Mouse (Mus musculus): Measurements from ENCODE around the gene Lgals2.
"Not testable (repeated sequence)": the region's sequence is repeated elsewhere in the genome, so short reads cannot be mapped to it uniquely, and the experiment has no call there.

Lgals2 gene

GRCm38 (mm10) chr15:78874989-78875388 lies 19.7 kb upstream of the Lgals2 start:
- DNase-seq (ENCODE audit: low spot score in 2 of 2) = no peak

- no peak for DNase-seq (ENCODE audit: low spot score in 2 of 2)
Observed at GRCm38 (mm10) chr15:78873803-78874435, 18.6 kb upstream of the Lgals2 start.

- no peak for DNase-seq (ENCODE audit: low spot score in 2 of 2)
Observed at GRCm38 (mm10) chr15:78872021-78872608, 16.8 kb upstream of the Lgals2 start.

GRCm38 (mm10) chr15:78869775-78870174 lies 14.4 kb upstream of the Lgals2 start:
- peak in 1 of 2 experiments; percentile 34 for DNase-seq (ENCODE audit: low spot score in 2 of 2)

GRCm38 (mm10) chr15:78868826-78869233 lies 13.5 kb upstream of the Lgals2 start:
- no peak for DNase-seq (ENCODE audit: low spot score in 2 of 2)

- DNase-seq (ENCODE audit: low spot score in 2 of 2) = no peak
Observed at GRCm38 (mm10) chr15:78868398-78868797, 13.1 kb upstream of the Lgals2 start.

GRCm38 (mm10) chr15:78863852-78864253 lies 8.5 kb upstream of the Lgals2 start:
- DNase-seq (ENCODE audit: low spot score in 2 of 2) = no peak

GRCm38 (mm10) chr15:78863154-78863553 lies 7.8 kb upstream of the Lgals2 start:
- DNase-seq (ENCODE audit: low spot score in 2 of 2) = no peak

- DNase-seq (ENCODE audit: low spot score in 2 of 2) = no peak
Observed at GRCm38 (mm10) chr15:78862280-78862679, 7.0 kb upstream of the Lgals2 start.

GRCm38 (mm10) chr15:78859714-78860113 lies 4.4 kb upstream of the Lgals2 start:
- DNase-seq (ENCODE audit: low spot score in 2 of 2) = no peak

- no peak for DNase-seq (ENCODE audit: low spot score in 2 of 2)
Observed at GRCm38 (mm10) chr15:78859311-78859710, 4.0 kb upstream of the Lgals2 start.

- no peak for DNase-seq (ENCODE audit: low spot score in 2 of 2)
Observed at GRCm38 (mm10) chr15:78857009-78857408, 1.7 kb upstream of the Lgals2 start.

- DNase-seq (ENCODE audit: low spot score in 2 of 2) = peak; percentile 81 to 88
Observed at GRCm38 (mm10) chr15:78851505-78852153, 3.7 kb downstream of the Lgals2 start.

- DNase-seq (ENCODE audit: low spot score in 2 of 2) = no peak
Observed at GRCm38 (mm10) chr15:78850944-78851343, 4.4 kb downstream of the Lgals2 start.

GRCm38 (mm10) chr15:78850059-78850824 lies 5.1 kb downstream of the Lgals2 start:
- DNase-seq (ENCODE audit: low spot score in 2 of 2) = no peak

- DNase-seq (ENCODE audit: low spot score in 2 of 2) = no peak
Observed at GRCm38 (mm10) chr15:78849485-78849884, 5.8 kb downstream of the Lgals2 start.

- DNase-seq (ENCODE audit: low spot score in 2 of 2) = peak; percentile 67 to 81
Observed at GRCm38 (mm10) chr15:78848467-78848866, 6.9 kb downstream of the Lgals2 start.

- DNase-seq (ENCODE audit: low spot score in 2 of 2) = not testable (repeated sequence)
Observed at GRCm38 (mm10) chr15:78846805-78847204, 8.5 kb downstream of the Lgals2 start.

- DNase-seq (ENCODE audit: low spot score in 2 of 2) = no peak
Observed at GRCm38 (mm10) chr15:78846352-78846751, 9.0 kb downstream of the Lgals2 start.

- no peak for DNase-seq (ENCODE audit: low spot score in 2 of 2)
Observed at GRCm38 (mm10) chr15:78845867-78846266, 9.5 kb downstream of the Lgals2 start.

GRCm38 (mm10) chr15:78845321-78845720 lies 10.0 kb downstream of the Lgals2 start:
- no peak for DNase-seq (ENCODE audit: low spot score in 2 of 2)

- no peak for DNase-seq (ENCODE audit: low spot score in 2 of 2)
Observed at GRCm38 (mm10) chr15:78844791-78845190, 10.5 kb downstream of the Lgals2 start.

Data from spleen, postnatal 14 days (tissue).